In the genomic region with DNA sequence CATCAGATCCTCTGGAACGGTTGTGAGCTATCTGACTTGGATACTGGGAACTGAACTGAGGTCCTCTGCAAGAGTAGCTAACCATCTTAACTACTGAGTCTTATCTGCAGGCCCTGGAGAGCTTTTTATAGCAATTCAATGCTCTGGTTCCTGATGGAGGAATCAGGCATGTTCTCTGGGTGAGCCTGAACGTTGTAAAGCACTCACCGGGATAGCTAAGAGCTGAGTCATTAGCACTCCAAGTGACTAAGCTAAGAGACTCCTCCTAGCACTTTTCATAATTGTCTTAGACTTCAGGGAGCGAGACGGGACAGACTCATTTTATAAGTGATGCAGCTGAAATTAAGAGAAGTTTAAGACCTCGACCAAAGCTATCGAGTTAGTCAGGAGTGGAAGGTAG, we compare ENCODE assay signal across 28 mouse cellular contexts. TPM values are rescaled to one million over a fixed set of nuclear protein-coding genes. Genes with fewer than 3 reads are reported as not detected.
DNase-seq lines count a peak whose midpoint lies in the region; ATAC-seq lines count a peak whose summit lies in the region.
"Had no signal": no experiment of that assay in that cellular context is flagged by ENCODE, and none has a peak within 500 bp of the region (broad histone marks: within the 10 kb centered on the region; RNA-seq: fewer than 3 reads in every experiment).

No protein-coding gene starts in this region.

- no peaks in the 10 kb centered on the region for H3K36me3 ChIP-seq in kidney, embryonic 15.5 days
- H3K36me3 ChIP-seq: G1E; liver, embryonic 15.5 days; lung, embryonic 15.5 days; midbrain, embryonic 15.5 days had no signal

- no peak for DNase-seq in kidney, postnatal 4 days
- DNase-seq in lung, postnatal 36 days, result peak; percentile 53
- no peak for DNase-seq in lung, postnatal 10 days
- peak; percentile 27 for DNase-seq in brain, adult 2 months (ENCODE audit: low read depth, low spot score)
- no peak for DNase-seq in left cerebral cortex, postnatal 14 days (ENCODE audit: low spot score in 2 of 2)
- no peak for DNase-seq in right cerebral cortex, adult 2 months (ENCODE audit: low spot score in 2 of 2)
- DNase-seq: adrenal gland, postnatal 36 days; cerebellum, adult 8-10 months; cerebellum, postnatal 25 days; gastrocnemius, postnatal 10 days; kidney, adult 8-10 months; kidney, postnatal 14 days; left cerebral cortex, postnatal 4 days; liver; right cerebral cortex, postnatal 4 days; thymus, adult 2 months; thymus, postnatal 36 days had no signal

- intact Hi-C loops in left cerebral cortex, postnatal 14 days (cut with DNase I), result no loop called here

- no peak overlapping the region for H3K4me3 ChIP-seq in kidney, embryonic 15.5 days (replicated peaks)
- H3K4me3 ChIP-seq: embryonic facial prominence, embryonic 10.5 days; embryonic facial prominence, embryonic 15.5 days; forebrain, embryonic 13.5 days; heart, embryonic 10.5 days; liver, embryonic 15.5 days; lung, embryonic 15.5 days; midbrain, embryonic 10.5 days; midbrain, embryonic 15.5 days had no signal

- H3K9me3 ChIP-seq in kidney, embryonic 15.5 days (replicated peaks), result no peaks in the 10 kb centered on the region
- H3K9me3 ChIP-seq: embryonic facial prominence, embryonic 10.5 days; embryonic facial prominence, embryonic 15.5 days; forebrain, embryonic 13.5 days; G1E; heart, embryonic 10.5 days; liver, embryonic 15.5 days; lung, embryonic 15.5 days; midbrain, embryonic 10.5 days; midbrain, embryonic 15.5 days had no signal

- ATAC-seq in kidney, embryonic 15.5 days (replicated peaks; ENCODE audit: low FRiP score), result no peak
- ATAC-seq: forebrain, embryonic 13.5 days; midbrain, embryonic 15.5 days had no signal

- H3K27me3 ChIP-seq in kidney, embryonic 15.5 days, result no peaks in the 10 kb centered on the region
- H3K27me3 ChIP-seq: embryonic facial prominence, embryonic 15.5 days; forebrain, embryonic 13.5 days; liver, embryonic 15.5 days; lung, embryonic 15.5 days; midbrain, embryonic 15.5 days had no signal

- peak overlapping the region; percentile 57 for H3K27ac ChIP-seq in kidney, embryonic 15.5 days
- H3K27ac ChIP-seq: embryonic facial prominence, embryonic 10.5 days; forebrain, embryonic 13.5 days; heart, embryonic 10.5 days; hindbrain, embryonic 14.5 days; liver, embryonic 15.5 days; lung, embryonic 15.5 days; midbrain, embryonic 10.5 days; midbrain, embryonic 15.5 days had no signal

- no peak overlapping the region for H3K4me2 ChIP-seq in kidney, embryonic 15.5 days
- H3K4me2 ChIP-seq: embryonic facial prominence, embryonic 15.5 days; forebrain, embryonic 13.5 days; hindbrain, embryonic 14.5 days; liver, embryonic 15.5 days; lung, embryonic 15.5 days; midbrain, embryonic 15.5 days had no signal

- H3K4me1 ChIP-seq in kidney, embryonic 15.5 days, result peaks cover 68% of the 10 kb centered on the region

- no peak overlapping the region for H3K9ac ChIP-seq in kidney, embryonic 15.5 days
- H3K9ac ChIP-seq: embryonic facial prominence, embryonic 15.5 days; forebrain, embryonic 13.5 days; hindbrain, embryonic 14.5 days; liver, embryonic 15.5 days; lung, embryonic 15.5 days; midbrain, embryonic 15.5 days had no signal

- WGBS in kidney, embryonic 15.5 days, result 70% methylated on average over 7 of the region's 7 CpGs

RNA-seq across cellular contexts. Expression of a gene that starts 53.7 kb away (rescaled TPM):
- polyA plus RNA-seq in kidney, embryonic 15.5 days (2015; fragmentation: Nextera tagmentation; extraction: Ambion mirVana), result 61.3 and 61.7 TPM in 2 replicates
- 10 to 100 TPM; 12.4 to 13.6 TPM for total RNA-seq in left cerebral cortex, postnatal 14 days (2021)

Comparison
In these comparisons a context has a peak if more than half of its experiments do, and no peak if none do; other contexts are left out.
1. DNase-seq: peak in lung, postnatal 36 days (single experiment) and brain, adult 2 months (single experiment); none in kidney, postnatal 4 days (0 of 2), lung, postnatal 10 days (single experiment), left cerebral cortex, postnatal 14 days (0 of 2) and right cerebral cortex, adult 2 months (0 of 2).